Mouse (Mus musculus) forebrain, embryonic 16.5 days (tissue): ENCODE measurements around the gene Zbtb3. TPM values are rescaled to one million over a fixed set of nuclear protein-coding genes. Genes with fewer than 3 reads are reported as not detected.
A peak's percentile ranks its signal among the peaks of the same experiment; 100 is the strongest.
"Not testable (repeated sequence)": the region's sequence is repeated elsewhere in the genome, so short reads cannot be mapped to it uniquely, and the experiment has no call there.

Source experiments
- ATAC-seq: fragments of 200-750 bp; cut with Nextera tagmentation; 2 replicates; pipeline ENCODE4 v1.8.0; 2017; ENCODE audit warnings: mild to moderate bottlenecking, moderate library complexity
- H3K27ac ChIP-seq: fragments of 300-500 bp; sonication (generic); 2 replicates; pipeline ENCODE4 v1.5.1; 2014; ENCODE audit warnings: low read length, control low read depth
- H3K27me3 ChIP-seq: fragments of 300-500 bp; sonication (generic); replicated peaks from 2 replicates; pipeline ENCODE4 v1.6.1; 2014; ENCODE audit warnings: low read length; ENCODE audit not compliant: control insufficient read depth, insufficient read depth
- H3K36me3 ChIP-seq: fragments of 300-500 bp; sonication (generic); 2 replicates; pipeline ENCODE4 v1.6.1; 2014; ENCODE audit not compliant: control insufficient read depth, insufficient read depth
- H3K4me1 ChIP-seq: fragments of 300-500 bp; sonication (generic); replicated peaks from 2 replicates; pipeline ENCODE4 v1.6.1; 2014; ENCODE audit warnings: low read length; ENCODE audit not compliant: control insufficient read depth, insufficient read depth
- H3K4me2 ChIP-seq: fragments of 300-500 bp; sonication (generic); 2 replicates; pipeline ENCODE4 v1.6.1; 2014; ENCODE audit warnings: mild to moderate bottlenecking, low read length, control low read depth
- H3K4me3 ChIP-seq: fragments of 300-500 bp; sonication (generic); replicated peaks from 2 replicates; pipeline ENCODE4 v1.5.1; 2014; ENCODE audit warnings: mild to moderate bottlenecking, low read length, control low read depth
- H3K9ac ChIP-seq: fragments of 300-500 bp; sonication (generic); replicated peaks from 2 replicates; pipeline ENCODE4 v1.6.1; 2014; ENCODE audit warnings: low read depth, low read length, control low read depth
- H3K9me3 ChIP-seq: fragments of 300-500 bp; sonication (generic); 2 replicates; pipeline ENCODE4 v1.6.1; 2016; ENCODE audit warnings: low read length; ENCODE audit not compliant: control insufficient read depth
- WGBS: fragments of 180-500 bp; shearing (Covaris S2); extraction: QIAGEN DNeasy Blood & Tissue Kit; methylation state at CpG from one replicate; pipeline ENCODE4 v1.1.7; 2014; 5-methylcytosine and 5-hydroxymethylcytosine counted together
- polyA plus RNA-seq: library from polyadenylated mRNA; unstranded; fragments of >200 nt; fragmentation: Nextera tagmentation; extraction: Ambion mirVana; gene quantifications from 2 replicates; pipeline ENCODE4 v1.2.1, GENCODE M21; 2015

The Zbtb3 gene
- polyA plus RNA-seq, 1 experiment from 2014 or later: 9.6 TPM

DNA sequence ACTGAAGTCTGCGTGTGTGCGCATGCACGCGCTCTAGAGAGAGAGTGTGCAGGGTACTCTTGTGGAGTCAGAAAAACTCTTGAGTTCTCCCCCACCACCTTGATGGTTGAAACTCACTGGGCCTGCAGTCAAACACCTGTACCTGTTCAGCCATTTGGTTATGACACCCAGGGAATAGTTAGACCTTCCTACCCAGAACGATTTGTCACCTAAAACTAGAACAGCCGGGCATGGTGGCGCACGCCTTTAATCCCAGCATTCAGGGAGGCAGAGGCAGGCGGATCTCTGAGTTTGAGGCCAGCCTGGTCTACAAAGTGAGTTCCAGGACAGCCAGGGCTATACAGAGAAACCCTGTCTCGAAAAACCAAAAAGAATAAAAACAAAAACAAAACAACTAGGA is 34.0 kb downstream of the Zbtb3 start:
- H3K27me3 ChIP-seq, H3K9me3 ChIP-seq, H3K4me3 ChIP-seq, H3K9ac ChIP-seq, ATAC-seq, H3K27ac ChIP-seq, H3K4me2 ChIP-seq: not testable (repeated sequence)
- Histone ChIP-seq H3K4me1 (peaks cover 20% of the 10 kb centered on the region), H3K36me3 (peaks cover 17% of the 10 kb centered on the region)
- whole genome bisulfite sequencing: 98% methylated on average over 10 of the region's 10 CpGs

- Histone ChIP-seq H3K36me3 (peaks cover 13% of the 10 kb centered on the region), H3K27me3 (no peaks in the 10 kb centered on the region), H3K4me3 (peak within 1 kb of the TSS; percentile 74), H3K9me3 (no peaks in the 10 kb centered on the region), H3K4me2 (peak within 1 kb of the TSS; percentile 91), H3K27ac (peak within 1 kb of the TSS; percentile 98), H3K9ac (peak within 1 kb of the TSS; percentile 76), H3K4me1 (peaks cover 22% of the 10 kb centered on the region)
- under 1% methylated on average over 38 of the region's 38 CpGs for WGBS
- ATAC-seq: peak; percentile 72
These were observed 35.0 kb downstream of the Zbtb3 start, which contains the start of gene Bscl2 for GRCm38 (mm10) chr19:8837251-8837791. Gene Bscl2, plus strand, starts transcription at chr19:8837467.

DNA sequence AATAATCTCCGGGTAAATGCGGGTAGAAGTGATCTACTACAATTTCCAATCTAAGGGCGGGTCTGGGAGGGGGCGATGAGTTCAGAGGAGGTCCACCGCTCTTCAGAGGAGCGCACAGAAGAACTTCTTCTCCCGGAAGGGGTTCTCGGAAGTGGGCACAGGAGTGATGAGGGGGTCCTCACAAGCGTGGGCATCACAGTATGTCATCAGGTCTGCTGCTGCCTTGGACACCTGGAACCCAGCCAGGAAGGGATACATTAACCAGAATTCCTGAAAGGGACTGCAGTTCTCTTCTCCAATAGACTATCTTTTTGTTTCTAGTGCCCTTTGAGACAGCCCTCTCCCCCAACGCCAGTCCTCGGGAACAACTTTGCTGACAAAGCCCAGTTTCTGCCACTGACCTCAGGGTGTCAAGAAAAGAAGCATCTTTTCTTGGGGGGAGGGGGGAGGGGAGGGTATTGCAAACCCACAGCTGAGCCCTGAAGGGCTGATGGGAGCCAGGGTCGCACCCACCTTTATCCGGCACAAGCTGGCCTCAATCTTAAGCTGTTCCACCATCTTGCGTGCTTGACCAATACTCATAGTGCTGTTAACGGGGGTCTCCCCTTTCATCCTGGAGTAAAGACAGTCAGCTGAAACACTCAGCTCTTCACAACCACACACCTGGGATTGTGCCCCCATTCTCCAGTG is 35.8 kb downstream of the Zbtb3 start:
- no peaks in the 10 kb centered on the region for H3K9me3 ChIP-seq
- H3K4me2 ChIP-seq: peak overlapping the region; percentile 91
- peaks cover 11% of the 10 kb centered on the region for H3K36me3 ChIP-seq
- H3K9ac ChIP-seq: peak overlapping the region; percentile 76
- peak overlapping the region; percentile 98 for H3K27ac ChIP-seq
- no peak for ATAC-seq
- H3K4me1 ChIP-seq: peaks cover 22% of the 10 kb centered on the region
- 8% methylated on average over 15 of the region's 15 CpGs for WGBS
- no peaks in the 10 kb centered on the region for H3K27me3 ChIP-seq
- H3K4me3 ChIP-seq: peak overlapping the region; percentile 74

DNA sequence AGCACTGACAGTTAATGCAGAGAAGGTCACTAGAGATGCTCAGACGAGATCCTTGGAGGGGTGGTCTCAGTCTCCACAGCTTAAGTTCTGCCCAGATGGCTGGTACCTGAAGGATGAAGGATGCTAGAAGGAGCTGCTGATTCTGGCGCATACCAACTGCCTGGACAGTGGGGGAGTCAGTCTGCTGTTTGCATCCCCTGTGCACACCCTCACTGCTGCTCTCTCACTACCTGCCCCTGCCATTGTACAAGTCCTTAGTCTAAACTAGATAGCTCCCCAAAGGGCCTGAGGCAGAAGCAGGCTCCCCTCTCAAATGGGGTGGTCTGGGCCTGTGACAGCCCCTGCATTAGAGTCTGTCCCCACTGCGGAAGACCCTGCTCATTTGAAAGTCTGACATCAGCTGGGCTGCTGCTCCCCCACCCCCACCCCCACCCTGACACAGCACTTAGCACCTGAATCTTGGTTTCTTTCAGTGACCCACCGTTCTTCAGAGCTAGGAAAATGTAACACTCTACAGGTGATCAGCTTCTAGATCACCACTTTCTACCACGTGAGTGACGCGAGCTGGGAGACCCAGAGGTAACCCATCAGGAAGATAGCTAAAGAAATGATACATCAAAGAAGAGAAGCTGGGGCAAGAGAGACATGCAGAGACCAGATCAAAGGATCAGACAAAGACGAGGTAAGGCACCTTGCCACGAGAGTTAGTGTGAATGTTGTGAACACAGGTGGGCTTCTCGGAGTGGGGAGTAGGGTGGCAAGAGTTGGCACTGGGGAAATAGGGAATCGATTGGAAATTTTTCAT is 37.0 kb downstream of the Zbtb3 start, which contains the start of gene Gng3:
Gene Gng3, minus strand, starts transcription at position 92 of the 805 bp plus-strand sequence.
- H3K36me3 ChIP-seq: peaks cover 9% of the 10 kb centered on the region
- H3K27ac ChIP-seq: peak within 1 kb of the TSS; percentile 98
- peak within 1 kb of the TSS; percentile 74 for H3K4me3 ChIP-seq
- peak within 1 kb of the TSS; percentile 76 for H3K9ac ChIP-seq
- 23% methylated on average over 11 of the region's 11 CpGs for WGBS
- no peaks in the 10 kb centered on the region for H3K27me3 ChIP-seq
- peak within 1 kb of the TSS; percentile 91 for H3K4me2 ChIP-seq
- H3K4me1 ChIP-seq: peaks cover 22% of the 10 kb centered on the region
- ATAC-seq: peak; percentile 83
- no peaks in the 10 kb centered on the region for H3K9me3 ChIP-seq

DNA sequence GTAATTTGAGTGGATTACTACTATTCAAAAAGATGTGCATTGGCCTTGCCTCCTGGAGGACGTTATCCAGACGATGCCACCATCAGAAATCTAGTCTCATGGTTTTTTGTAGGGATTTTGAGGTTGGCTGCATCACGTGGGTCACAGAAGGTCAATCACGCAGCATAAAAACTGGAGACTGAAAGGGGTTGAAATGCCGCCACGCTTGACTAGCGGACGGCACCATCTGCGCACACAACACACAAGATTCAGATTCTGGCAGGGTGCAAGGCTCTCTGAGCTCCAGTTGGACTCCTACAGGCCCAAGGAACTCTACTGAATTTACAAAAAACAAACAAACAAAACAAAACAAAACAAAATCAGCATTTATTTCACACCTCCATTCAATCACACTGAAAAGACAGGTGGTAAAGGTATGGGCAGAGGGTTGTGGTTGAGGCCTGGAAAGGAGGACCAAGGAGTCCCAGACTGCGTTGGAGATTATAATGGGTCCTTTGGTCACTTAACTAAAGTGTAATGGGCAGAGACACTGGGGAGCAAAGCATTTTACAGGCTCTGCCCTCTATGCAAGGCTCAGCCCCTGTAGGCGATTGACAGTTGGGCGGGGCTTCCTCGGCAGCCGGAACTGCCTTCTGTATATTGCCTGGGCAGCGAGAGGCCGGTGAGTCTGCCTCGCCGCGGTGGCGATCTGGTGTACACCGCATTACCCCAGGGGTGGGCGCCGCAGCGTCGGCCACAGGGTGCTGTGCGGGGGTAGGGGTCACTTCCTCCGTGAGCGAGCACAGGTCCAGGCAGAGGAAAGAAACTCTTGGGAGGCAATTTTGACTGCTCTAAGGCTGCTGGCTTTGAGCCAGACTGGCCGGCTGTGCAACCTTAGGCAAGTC is 37.8 kb downstream of the Zbtb3 start:
- 10% methylated on average over 29 of the region's 29 CpGs for WGBS
- peak; percentile 18 for ATAC-seq
- H3K4me3 ChIP-seq: peak overlapping the region; percentile 74
- H3K9ac ChIP-seq: peak overlapping the region; percentile 76
- no peaks in the 10 kb centered on the region for H3K9me3 ChIP-seq
- H3K27me3 ChIP-seq: no peaks in the 10 kb centered on the region
- peak overlapping the region; percentile 98 for H3K27ac ChIP-seq
- H3K4me2 ChIP-seq: peak overlapping the region; percentile 91
- H3K4me1 ChIP-seq: peaks cover 24% of the 10 kb centered on the region
- H3K36me3 ChIP-seq: peaks cover 4% of the 10 kb centered on the region; the same call in 1 of the 2 replicates

DNA sequence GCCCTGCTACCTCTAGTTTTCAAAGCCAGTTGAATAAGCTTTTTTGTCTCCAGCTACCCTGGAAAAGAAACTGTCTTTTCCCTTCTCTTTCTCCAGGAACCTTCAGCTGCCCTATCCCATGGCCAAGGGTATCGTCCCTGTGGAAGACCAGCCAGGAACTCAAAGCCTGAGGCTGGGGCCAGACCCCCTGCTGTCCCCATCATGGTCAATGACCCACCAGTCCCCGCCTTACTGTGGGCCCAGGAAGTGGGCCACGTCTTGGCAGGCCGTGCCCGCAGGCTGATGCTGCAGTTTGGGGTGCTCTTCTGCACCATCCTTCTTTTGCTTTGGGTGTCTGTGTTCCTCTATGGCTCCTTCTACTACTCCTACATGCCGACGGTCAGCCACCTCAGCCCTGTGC is 38.7 kb downstream of the Zbtb3 start:
- H3K9ac ChIP-seq: peak overlapping the region; percentile 76
- H3K4me1 ChIP-seq: peaks cover 24% of the 10 kb centered on the region
- peak overlapping the region; percentile 91 for H3K4me2 ChIP-seq
- peak overlapping the region; percentile 74 for H3K4me3 ChIP-seq
- WGBS: 89% methylated on average over 7 of the region's 7 CpGs
- no peaks in the 10 kb centered on the region for H3K27me3 ChIP-seq
- H3K36me3 ChIP-seq: 0 out of 2 replicates have a peak, but pooled peaks cover 3% of the 10 kb centered on the region
- H3K27ac ChIP-seq: no peak overlapping the region
- H3K9me3 ChIP-seq: no peaks in the 10 kb centered on the region
- no peak for ATAC-seq

DNA sequence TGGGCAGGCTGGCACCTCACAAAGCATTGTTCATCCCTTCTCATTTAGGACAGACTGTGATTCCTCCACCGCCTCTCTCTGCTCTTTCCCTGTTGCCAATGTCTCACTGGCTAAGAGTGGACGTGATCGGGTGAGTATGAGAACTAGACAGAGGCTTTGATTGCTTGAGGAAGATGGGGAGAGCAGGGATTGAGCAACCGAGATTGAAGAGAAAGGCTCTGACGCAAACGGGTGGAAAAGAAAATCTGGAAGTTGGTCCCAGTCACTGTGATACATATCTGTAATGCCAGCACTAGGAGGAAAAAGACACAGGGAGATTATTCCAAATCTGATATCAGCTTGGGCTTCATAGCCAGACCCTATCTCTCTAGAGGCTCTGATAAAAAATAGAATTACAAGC is 40.6 kb downstream of the Zbtb3 start:
- Histone ChIP-seq H3K27ac (no peak overlapping the region), H3K4me3 (no peak overlapping the region), H3K27me3 (no peaks in the 10 kb centered on the region), H3K4me1 (peaks cover 24% of the 10 kb centered on the region), H3K36me3 (peaks cover 14% of the 10 kb centered on the region), H3K4me2 (no peak overlapping the region), H3K9ac (no peak overlapping the region), H3K9me3 (no peaks in the 10 kb centered on the region)
- no peak for ATAC-seq
- WGBS: 91% methylated on average over 6 of the region's 6 CpGs

- 59% methylated on average over 5 of the region's 5 CpGs for WGBS
- no peaks in the 10 kb centered on the region for H3K27me3 ChIP-seq
These were observed 42.2 kb downstream of the Zbtb3 start for GRCm38 (mm10) chr19:8844371-8845129.

More at GRCm38 (mm10) chr19:8844371-8845129, 42.2 kb downstream of the Zbtb3 start:
- no peaks in the 10 kb centered on the region for H3K9me3 ChIP-seq
- no peak overlapping the region for H3K9ac ChIP-seq
- no peak for ATAC-seq
- peaks cover 22% of the 10 kb centered on the region for H3K4me1 ChIP-seq
- no peak overlapping the region for H3K4me2 ChIP-seq
- no peak overlapping the region for H3K4me3 ChIP-seq
- H3K27ac ChIP-seq: no peak overlapping the region
- H3K36me3 ChIP-seq: peaks cover 16% of the 10 kb centered on the region
